Mouse (Mus musculus) layer of hippocampus, postnatal 25 days (tissue): ENCODE measurements around the gene Oxnad1. TPM values are rescaled to one million over a fixed set of nuclear protein-coding genes. Genes with fewer than 3 reads are reported as not detected.

Experiments used
- DNase-seq, 2 experiments: peaks; one replicate each; pipeline ENCODE4 v3.0.0; 2022; ENCODE audit warnings: mixed read lengths in 2 of 2, low spot score in 1 of 2; ENCODE audit errors: extremely low spot score in 1 of 2
- total RNA-seq, 2 experiments: library from RNA; stranded (reverse); gene quantifications; 2 replicates each; pipeline ENCODE4 v1.2.3; 2021

The Oxnad1 gene
- total RNA-seq, 2 experiments from 2014 or later = 14.4 to 17.3 TPM

DNA sequence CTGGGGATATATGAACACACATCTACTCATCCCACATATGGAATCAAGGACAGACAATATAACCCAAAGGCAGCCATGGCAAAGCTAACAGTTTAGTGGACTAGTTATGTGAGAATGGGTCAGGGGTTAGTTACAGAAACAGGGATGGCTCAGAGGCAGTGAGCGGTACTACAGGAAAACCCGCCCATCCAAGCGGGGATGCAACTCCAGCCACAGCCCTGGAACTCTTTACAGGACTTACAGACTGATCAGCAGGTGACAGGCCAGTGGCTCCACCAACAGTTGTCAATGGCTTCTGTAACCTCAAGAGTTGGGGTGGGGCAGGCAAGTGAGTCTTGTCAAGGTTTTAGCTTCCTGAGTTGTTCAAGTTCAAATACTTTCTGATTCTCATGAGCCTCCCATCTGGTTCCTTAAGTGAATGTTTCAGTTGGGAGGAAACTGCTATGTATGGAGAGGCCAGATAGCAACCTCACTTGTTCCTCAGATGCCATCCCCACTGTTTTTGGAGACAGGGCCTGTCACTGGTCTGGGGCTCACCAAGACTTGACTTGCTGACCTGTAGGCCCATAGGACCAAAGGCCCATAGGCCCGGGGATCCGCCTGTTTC is 55.3 kb downstream of the Oxnad1 start:
- DNase-seq = no peak

GRCm38 (mm10) chr14:32141723-32142122 is 56.5 kb downstream of the Oxnad1 start, which contains the start of gene Msmb:
TSS of gene Msmb (plus strand) at chr14:32142023.
- no peak for DNase-seq

GRCm38 (mm10) chr14:32144734-32145133 is 59.6 kb downstream of the Oxnad1 start:
- DNase-seq = no peak

DNA sequence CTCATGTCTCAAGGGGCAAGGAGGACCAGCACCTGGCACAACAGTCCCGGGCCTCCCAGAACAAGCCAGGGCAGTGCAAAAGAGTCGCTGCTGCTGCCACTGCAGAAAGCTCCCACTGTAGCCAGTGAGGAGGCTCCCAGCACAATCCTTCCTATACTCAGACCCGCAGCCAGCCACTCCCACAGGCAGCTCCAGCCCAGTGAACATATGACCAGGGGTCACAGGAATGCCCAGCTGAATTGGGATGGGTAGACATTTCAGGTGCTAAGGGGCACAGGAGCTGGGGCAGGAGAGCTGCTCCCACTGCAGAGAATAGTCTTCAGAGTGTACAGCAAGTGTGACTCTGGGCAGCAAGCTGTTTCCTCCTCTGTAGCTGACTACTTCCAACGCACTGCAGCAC is 60.2 kb downstream of the Oxnad1 start:
- DNase-seq = no peak

- no peak for DNase-seq
These were observed 60.8 kb downstream of the Oxnad1 start for GRCm38 (mm10) chr14:32145809-32146511.

GRCm38 (mm10) chr14:32146578-32146977 is 61.4 kb downstream of the Oxnad1 start:
- no peak for DNase-seq

DNA sequence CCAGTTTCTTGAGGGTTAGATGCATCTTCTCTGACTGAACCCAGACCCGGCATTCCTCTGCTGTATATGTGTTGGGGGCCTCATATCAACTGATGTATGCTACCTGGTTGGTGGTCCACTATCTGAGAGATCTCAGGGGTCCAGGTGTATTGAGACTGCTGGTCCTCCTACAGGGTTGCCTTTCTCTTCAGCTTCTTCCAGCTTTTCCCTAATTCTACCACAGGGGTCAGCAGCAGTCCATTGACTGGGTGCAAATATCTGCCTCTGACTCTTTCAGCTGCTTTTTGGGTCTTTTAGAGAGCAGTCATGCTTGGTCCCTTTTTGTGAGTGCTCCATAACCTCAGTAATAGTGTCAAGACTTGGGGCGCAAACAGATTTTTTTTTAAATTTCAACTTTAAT is 65.7 kb downstream of the Oxnad1 start:
- DNase-seq = no peak

GRCm38 (mm10) chr14:32152243-32152965 is 67.2 kb downstream of the Oxnad1 start:
- DNase-seq = no peak

Other genes starting within 250 kb of the Oxnad1 start
- 1 to 10 TPM; 1.1 to 1.8 TPM for gene Galnt15, start 56.4 kb upstream of the Oxnad1 start, total RNA-seq
- 10 to 100 TPM; 31.8 to 35.0 TPM for gene Dph3, start 355 bp downstream of the Oxnad1 start, total RNA-seq
- not detected for gene Msmb, start 56.6 kb downstream of the Oxnad1 start, total RNA-seq
- gene Ncoa4, start 74.5 kb downstream of the Oxnad1 start, total RNA-seq = 100 to 1,000 TPM; 123 to 130 TPM
- 10 to 100 TPM; 76.2 to 79.4 TPM for gene Timm23, start 116.5 kb downstream of the Oxnad1 start, total RNA-seq
- 10 to 100 TPM; 51.4 to 51.9 TPM for gene Parg, start 116.6 kb downstream of the Oxnad1 start, total RNA-seq
- 10 to 100 TPM; 82.8 to 83.5 TPM for gene Ogdhl, start 236.6 kb downstream of the Oxnad1 start, total RNA-seq